27 mouse cellular contexts compared by ENCODE assay signal in genomic region chr8:73323591-73323990, GRCm38 (mm10). TPM values are rescaled to one million over a fixed set of nuclear protein-coding genes. Genes with fewer than 3 reads are reported as not detected.
DNase-seq lines count a peak whose midpoint lies in the region; ATAC-seq and TF ChIP-seq lines count a peak whose summit lies in the region.
"Had no signal": no experiment of that assay in that cellular context is flagged by ENCODE, and none has a peak within 500 bp of the region (broad histone marks: within the 10 kb centered on the region; RNA-seq: fewer than 3 reads in every experiment).

No protein-coding gene starts in this region.

- TF ChIP-seq EP300 in stomach, postnatal 0 days (optimal IDR thresholded peaks at IDR 0.05) = no peak

- DNase-seq in 3T3-L1 (ENCODE audit: low read depth, low spot score) = peak; percentile 39
- DNase-seq in fat pad, adult 2 months (ENCODE audit: extremely low read depth, low read depth, low spot score) = peak; percentile 80
- DNase-seq in stomach, postnatal 0 days (ENCODE audit: low spot score) = peak; percentile 4
- DNase-seq in retina, embryonic 14.5 days (ENCODE audit: low spot score) = no peak
- DNase-seq in adrenal gland, adult 18-20 months (ENCODE audit: low spot score in 2 of 2) = no peak
- DNase-seq: adrenal gland, adult 2 months; adrenal gland, postnatal 10 days; adrenal gland, postnatal 25 days; B cell, adult 2 months; cerebellum, adult 11 months; cerebellum, adult 18-20 months; cerebellum, adult 8-10 months; cerebellum, adult 9-11 months; cerebellum, postnatal 14 days; cerebellum, postnatal 36 days; embryo, embryonic 11 days; forebrain, postnatal 0 days had no signal

- H3K9ac ChIP-seq in stomach, postnatal 0 days (ENCODE audit: low read length) = no peak overlapping the region
- H3K9ac ChIP-seq: embryonic facial prominence, embryonic 13.5 days; embryonic facial prominence, embryonic 15.5 days; forebrain, embryonic 13.5 days; forebrain, embryonic 15.5 days; forebrain, postnatal 0 days had no signal

- no peak overlapping the region for H3K4me3 ChIP-seq in stomach, postnatal 0 days (ENCODE audit: low read depth, low read length)
- H3K4me3 ChIP-seq: embryonic facial prominence, embryonic 13.5 days; embryonic facial prominence, embryonic 15.5 days; erythroblast, embryonic 14.5 days; forebrain, embryonic 13.5 days; forebrain, embryonic 15.5 days had no signal

- no peak overlapping the region for H3K4me2 ChIP-seq in stomach, postnatal 0 days (replicated peaks; ENCODE audit: low read depth)
- H3K4me2 ChIP-seq: embryonic facial prominence, embryonic 13.5 days; embryonic facial prominence, embryonic 15.5 days; forebrain, embryonic 13.5 days; forebrain, embryonic 15.5 days had no signal

- H3K27ac ChIP-seq in stomach, postnatal 0 days (replicated peaks) = no peak overlapping the region
- H3K27ac ChIP-seq: embryonic facial prominence, embryonic 13.5 days; embryonic facial prominence, embryonic 15.5 days; forebrain, embryonic 13.5 days; forebrain, embryonic 15.5 days had no signal

- ATAC-seq in stomach, postnatal 0 days (ENCODE audit: low FRiP score, low TSS enrichment) = peak; percentile 59; the same call in 1 of the 2 replicates
- ATAC-seq: activated CD4-positive, CD25-positive, alpha-beta regulatory T cell, adult 4 months; CD4-positive, CD25-positive, alpha-beta regulatory T cell, adult 4 months; forebrain, embryonic 13.5 days; forebrain, embryonic 15.5 days; forebrain, postnatal 0 days; Patski had no signal

- H3K27me3 ChIP-seq in stomach, postnatal 0 days (ENCODE audit: control insufficient read depth, insufficient read depth, low read length) = no peaks in the 10 kb centered on the region
- H3K27me3 ChIP-seq: CH12.LX; embryonic facial prominence, embryonic 13.5 days; embryonic facial prominence, embryonic 15.5 days; forebrain, embryonic 13.5 days; forebrain, embryonic 15.5 days; Patski had no signal

- no peaks in the 10 kb centered on the region for H3K36me3 ChIP-seq in stomach, postnatal 0 days (ENCODE audit: control insufficient read depth, insufficient read depth, low read length)
- H3K36me3 ChIP-seq: embryonic facial prominence, embryonic 13.5 days; embryonic facial prominence, embryonic 15.5 days; forebrain, embryonic 15.5 days; G1E had no signal

- TF ChIP-seq CTCF in stomach, postnatal 0 days (IDR thresholded peaks at IDR 0.05; ENCODE audit: low read depth) = no peak

- no peaks in the 10 kb centered on the region for H3K9me3 ChIP-seq in stomach, postnatal 0 days (ENCODE audit: control insufficient read depth, low read length)
- H3K9me3 ChIP-seq: embryonic facial prominence, embryonic 13.5 days; embryonic facial prominence, embryonic 15.5 days; forebrain, embryonic 13.5 days; forebrain, embryonic 15.5 days had no signal

- 56% methylated on average over 1 of the region's 1 CpGs for WGBS in stomach, postnatal 0 days

- no peaks in the 10 kb centered on the region for H3K4me1 ChIP-seq in stomach, postnatal 0 days (replicated peaks; ENCODE audit: control insufficient read depth, insufficient read depth)

RNA-seq across cellular contexts. Expression of gene Large1, which starts 29.7 kb away (rescaled TPM):
- 2.9 and 3.1 TPM in 2 replicates for polyA plus RNA-seq in stomach, postnatal 0 days (2015; fragmentation: Nextera tagmentation; extraction: Ambion mirVana)
- total RNA-seq in adrenal gland, adult 18-20 months (2021) = 10 to 100 TPM; 19.6 to 25.0 TPM
- total RNA-seq: CH12.LX had no signal
- polyA plus RNA-seq: erythroblast, embryonic 14.5 days; G1E had no signal

Comparison
In these comparisons a context has a peak if more than half of its experiments do, and no peak if none do; other contexts are left out.
1. DNase-seq: peak in 3T3-L1 (single experiment), fat pad, adult 2 months (single experiment) and stomach, postnatal 0 days (single experiment); none in retina, embryonic 14.5 days (single experiment) and adrenal gland, adult 18-20 months (0 of 2).